7 mouse cellular contexts compared by ENCODE assay signal in genomic region chr13:36117143-36118014, GRCm38 (mm10). TPM values are rescaled to one million over a fixed set of nuclear protein-coding genes. Genes with fewer than 3 reads are reported as not detected.
DNase-seq lines count a peak whose midpoint lies in the region; ATAC-seq lines count a peak whose summit lies in the region.

Gene Fars2 (plus strand): TSS chr13:36117412.
Gene Lyrm4 (minus strand): TSS chr13:36117526.

- no peaks in the 10 kb centered on the region for H3K9me3 ChIP-seq in intestine, embryonic 15.5 days
- H3K9me3 ChIP-seq in midbrain, embryonic 10.5 days (replicated peaks), result no peaks in the 10 kb centered on the region

- H3K4me1 ChIP-seq in intestine, embryonic 15.5 days (replicated peaks), result 0 out of 2 replicates have a peak, but pooled peaks cover 4% of the 10 kb centered on the region
- peaks cover 28% of the 10 kb centered on the region for H3K4me1 ChIP-seq in midbrain, embryonic 10.5 days

- no peaks in the 10 kb centered on the region for H3K36me3 ChIP-seq in intestine, embryonic 15.5 days
- H3K36me3 ChIP-seq in midbrain, embryonic 10.5 days, result no peaks in the 10 kb centered on the region

- WGBS in intestine, embryonic 15.5 days, result under 1% methylated on average over 75 of the region's 75 CpGs
- WGBS in midbrain, embryonic 10.5 days, result under 1% methylated on average over 74 of the region's 75 CpGs

- peak within 1 kb of the TSS; percentile 86 for H3K4me2 ChIP-seq in intestine, embryonic 15.5 days (replicated peaks)

- H3K9ac ChIP-seq in intestine, embryonic 15.5 days, result peak within 1 kb of the TSS; percentile 63

- no peaks in the 10 kb centered on the region for H3K27me3 ChIP-seq in intestine, embryonic 15.5 days (replicated peaks)
- H3K27me3 ChIP-seq in midbrain, embryonic 10.5 days (ENCODE audit: low read depth, poor library complexity, severe bottlenecking), result no peaks in the 10 kb centered on the region

- intact Hi-C loops in gastrocnemius, postnatal 36 days (cut with DNase I), result no loop called here
- intact Hi-C loops in left cerebral cortex, postnatal 25 days (cut with DNase I), result loop anchor here (5.0 kb wide), 2 partner anchors 95 to 140 kb away; no protein-coding TSS in a partner anchor

- ATAC-seq in intestine, embryonic 15.5 days, result peak; percentile 99

- H3K27ac ChIP-seq in intestine, embryonic 15.5 days, result peak within 1 kb of the TSS; percentile 94
- H3K27ac ChIP-seq in midbrain, embryonic 10.5 days (replicated peaks), result peak within 1 kb of the TSS; percentile 99

- peak; percentile 99 for DNase-seq in adrenal gland, adult 2 months
- DNase-seq in embryo, embryonic 11.5 days (ENCODE audit: low read depth, low spot score), result peak; percentile 92
- DNase-seq in gastrocnemius, postnatal 36 days, result peak; percentile 96
- DNase-seq in left cerebral cortex, postnatal 25 days (ENCODE audit: low spot score in 2 of 2), result peak; percentile 96 to 98
- DNase-seq in midbrain, embryonic 10.5 days (ENCODE audit: low spot score), result peak; percentile 98
- peak; percentile 93 for DNase-seq in right cerebral cortex, postnatal 4 days

- peak within 1 kb of the TSS; percentile 75 for H3K4me3 ChIP-seq in intestine, embryonic 15.5 days (replicated peaks)
- H3K4me3 ChIP-seq in midbrain, embryonic 10.5 days, result peak within 1 kb of the TSS; percentile 75

RNA-seq across cellular contexts. Expression of gene Fars2, which starts in this region (rescaled TPM):
- 100 to 1,000 TPM in 1 of 2 experiments, 10 to 100 TPM in 1; 87.8 to 121 TPM for total RNA-seq in adrenal gland, adult 2 months (2021)
- polyA plus RNA-seq in adrenal gland, adult 2 months (2012; rRNA removed), result 61.9 and 73.5 TPM in 2 replicates
- total RNA-seq in gastrocnemius, postnatal 36 days (2021), result 10 to 100 TPM; 33.3 to 41.8 TPM
- 41.8 and 48.9 TPM in 2 replicates for polyA plus RNA-seq in intestine, embryonic 15.5 days (2015; fragmentation: Nextera tagmentation; extraction: Ambion mirVana)
- 10 to 100 TPM; 33.9 to 39.1 TPM for total RNA-seq in left cerebral cortex, postnatal 25 days (2021)
- 25.2 and 26.4 TPM in 2 replicates for polyA plus RNA-seq in midbrain, embryonic 10.5 days (2016; fragmentation: Nextera tagmentation; extraction: Ambion mirVana)

RNA-seq across cellular contexts. Expression of gene Lyrm4, which starts in this region (rescaled TPM):
- 10 to 100 TPM; 21.0 to 27.3 TPM for total RNA-seq in adrenal gland, adult 2 months (2021)
- 12.2 and 13.3 TPM in 2 replicates for polyA plus RNA-seq in adrenal gland, adult 2 months (2012; rRNA removed)
- total RNA-seq in gastrocnemius, postnatal 36 days (2021), result 1 to 10 TPM; 4.8 to 5.1 TPM
- 25.7 and 25.9 TPM in 2 replicates for polyA plus RNA-seq in intestine, embryonic 15.5 days (2015; fragmentation: Nextera tagmentation; extraction: Ambion mirVana)
- total RNA-seq in left cerebral cortex, postnatal 25 days (2021), result 10 to 100 TPM; 22.6 to 23.1 TPM
- 23.9 TPM in 2 replicates for polyA plus RNA-seq in midbrain, embryonic 10.5 days (2016; fragmentation: Nextera tagmentation; extraction: Ambion mirVana)

Comparison
In these comparisons a context has a peak if more than half of its experiments do, and no peak if none do; other contexts are left out.
1. Peak in every context shown above with its lines: DNase-seq, ATAC-seq, H3K4me3 ChIP-seq and H3K27ac ChIP-seq.